Mouse (Mus musculus): ENCODE measurements around the gene Gm13090. TPM values are rescaled to one million over a fixed set of nuclear protein-coding genes. Genes with fewer than 3 reads are reported as not detected.

The Gm13090 gene
- total RNA-seq (2021), result not detected
- long read RNA-seq, experiment 1, result 0 reads
- long read RNA-seq, experiment 2, result 0 reads

- intact Hi-C loops (cut with DNase I; ENCODE audit: low total_unique reads), result no loop called here
- no peak for DNase-seq
Observed at GRCm38 (mm10) chr4:151089270-151089669, at the start of gene Gm13090. Gene Gm13090, plus strand, starts transcription at chr4:151089570.

GRCm38 (mm10) chr4:151041506-151041905 is 47.9 kb upstream of the Gm13090 start:
- intact Hi-C loops (cut with DNase I; ENCODE audit: low total_unique reads), result no loop called here
- DNase-seq, result no peak

GRCm38 (mm10) chr4:151043281-151043680 is 46.1 kb upstream of the Gm13090 start:
- no peak for DNase-seq
- intact Hi-C loops (cut with DNase I; ENCODE audit: low total_unique reads), result no loop called here

- DNase-seq, result peak; percentile 99
- intact Hi-C loops (cut with DNase I; ENCODE audit: low total_unique reads), result no loop called here
Observed at GRCm38 (mm10) chr4:151044037-151044943, 45.1 kb upstream of the Gm13090 start, which contains the start of gene Per3. Gene Per3, minus strand, starts transcription at chr4:151044665.

- DNase-seq, result no peak
- intact Hi-C loops (cut with DNase I; ENCODE audit: low total_unique reads), result no loop called here
Observed at GRCm38 (mm10) chr4:151044944-151045570, 44.3 kb upstream of the Gm13090 start.

GRCm38 (mm10) chr4:151046524-151046923 is 42.8 kb upstream of the Gm13090 start:
- intact Hi-C loops (cut with DNase I; ENCODE audit: low total_unique reads), result no loop called here
- no peak for DNase-seq

- intact Hi-C loops (cut with DNase I; ENCODE audit: low total_unique reads), result no loop called here
- no peak for DNase-seq
Observed at GRCm38 (mm10) chr4:151051162-151051561, 38.2 kb upstream of the Gm13090 start.

GRCm38 (mm10) chr4:151057347-151058321 is 31.7 kb upstream of the Gm13090 start, which contains the start of gene Vamp3:
Gene Vamp3, minus strand, starts transcription at chr4:151057963.
- intact Hi-C loops (cut with DNase I; ENCODE audit: low total_unique reads), result no loop called here

GRCm38 (mm10) chr4:151058634-151059033 is 30.7 kb upstream of the Gm13090 start:
- intact Hi-C loops (cut with DNase I; ENCODE audit: low total_unique reads), result no loop called here
- no peak for DNase-seq

More at GRCm38 (mm10) chr4:151057347-151058321, 31.7 kb upstream of the Gm13090 start, which contains the start of gene Vamp3:
- DNase-seq, result peak; percentile 100

GRCm38 (mm10) chr4:151059566-151059965 is 29.8 kb upstream of the Gm13090 start:
- intact Hi-C loops (cut with DNase I; ENCODE audit: low total_unique reads), result no loop called here
- no peak for DNase-seq

- no peak for DNase-seq
- intact Hi-C loops (cut with DNase I; ENCODE audit: low total_unique reads), result no loop called here
Observed at GRCm38 (mm10) chr4:151068751-151069150, 20.6 kb upstream of the Gm13090 start.

GRCm38 (mm10) chr4:151070962-151071361 is 18.4 kb upstream of the Gm13090 start:
- intact Hi-C loops (cut with DNase I; ENCODE audit: low total_unique reads), result no loop called here
- DNase-seq, result no peak

GRCm38 (mm10) chr4:151073108-151073744 is 16.1 kb upstream of the Gm13090 start:
- intact Hi-C loops (cut with DNase I; ENCODE audit: low total_unique reads), result no loop called here
- DNase-seq, result peak; percentile 71

GRCm38 (mm10) chr4:151074817-151075216 is 14.6 kb upstream of the Gm13090 start:
- intact Hi-C loops (cut with DNase I; ENCODE audit: low total_unique reads), result loop anchor here (1.0 kb wide), 1 partner anchor 65 kb away; no protein-coding TSS in a partner anchor
- no peak for DNase-seq

GRCm38 (mm10) chr4:151081355-151081754 is 8.0 kb upstream of the Gm13090 start:
- no peak for DNase-seq
- intact Hi-C loops (cut with DNase I; ENCODE audit: low total_unique reads), result loop anchor here (5.0 kb wide), 1 partner anchor 41 kb away; no protein-coding TSS in a partner anchor

- no peak for DNase-seq
- intact Hi-C loops (cut with DNase I; ENCODE audit: low total_unique reads), result loop anchor here (5.0 kb wide), 1 partner anchor 40 kb away; no protein-coding TSS in a partner anchor
Observed at GRCm38 (mm10) chr4:151081977-151082376, 7.4 kb upstream of the Gm13090 start.

GRCm38 (mm10) chr4:151083027-151083426 is 6.3 kb upstream of the Gm13090 start:
- DNase-seq, result no peak
- intact Hi-C loops (cut with DNase I; ENCODE audit: low total_unique reads), result loop anchor here (5.0 kb wide), 1 partner anchor 39 kb away; no protein-coding TSS in a partner anchor

- intact Hi-C loops (cut with DNase I; ENCODE audit: low total_unique reads), result no loop called here
- no peak for DNase-seq
Observed at GRCm38 (mm10) chr4:151087358-151087757, 2.0 kb upstream of the Gm13090 start.

- intact Hi-C loops (cut with DNase I; ENCODE audit: low total_unique reads), result no loop called here
- DNase-seq, result no peak
Observed at GRCm38 (mm10) chr4:151088819-151089218, 551 bp upstream of the Gm13090 start.

Measured in gastrocnemius, postnatal 14 days (tissue).